In the genomic region with DNA sequence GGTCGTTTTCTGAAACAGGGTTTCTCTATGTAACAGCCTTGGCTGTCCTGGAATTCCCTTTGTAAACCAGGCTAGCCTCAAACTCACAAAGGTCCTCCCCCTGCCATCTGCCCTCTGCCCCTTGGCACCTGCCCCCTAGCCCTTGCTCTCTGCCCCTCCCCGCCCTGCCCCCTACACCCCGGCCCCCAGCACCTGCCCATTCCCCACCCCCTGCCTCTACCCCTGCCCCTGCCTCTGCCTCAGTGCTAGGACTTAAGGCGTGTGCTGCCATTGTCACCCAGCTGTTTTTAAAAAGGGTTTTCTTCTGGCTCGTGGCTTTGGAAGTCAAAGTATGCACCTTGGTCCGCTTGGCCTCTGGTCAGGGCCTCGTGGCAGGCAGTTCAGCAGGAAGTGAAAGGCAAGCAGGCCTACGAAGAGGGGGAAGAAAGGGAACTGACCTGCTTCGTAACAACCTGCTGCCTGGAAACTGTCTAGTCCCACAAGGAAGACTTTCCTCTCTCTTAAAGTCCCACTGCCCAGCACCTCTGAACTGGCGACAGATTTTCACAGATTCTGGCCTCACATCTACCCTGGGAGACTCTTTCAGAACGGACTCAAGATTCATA, we compare ENCODE assay signal across 8 mouse cellular contexts.
DNase-seq lines count a peak whose midpoint lies in the region; ATAC-seq and TF ChIP-seq lines count a peak whose summit lies in the region.

No protein-coding gene starts in this region.

- H3K36me3 ChIP-seq in forebrain, embryonic 13.5 days (ENCODE audit: poor library complexity, severe bottlenecking): no peaks in the 10 kb centered on the region
- H3K36me3 ChIP-seq in limb, embryonic 10.5 days: no peaks in the 10 kb centered on the region
- no peaks in the 10 kb centered on the region for H3K36me3 ChIP-seq in neural tube, embryonic 13.5 days

- no peaks in the 10 kb centered on the region for H3K4me1 ChIP-seq in lung, adult 2 months (ENCODE audit: control insufficient read depth, insufficient read depth, low read length)
- peaks cover 21% of the 10 kb centered on the region for H3K4me1 ChIP-seq in forebrain, embryonic 13.5 days
- H3K4me1 ChIP-seq in limb, embryonic 10.5 days: peaks cover 35% of the 10 kb centered on the region
- peaks cover 37% of the 10 kb centered on the region for H3K4me1 ChIP-seq in neural tube, embryonic 13.5 days (replicated peaks)

- intact Hi-C loops in left cerebral cortex, postnatal 4 days (cut with DNase I): no loop called here

- H3K4me3 ChIP-seq in lung, adult 2 months (replicated peaks; ENCODE audit: extremely low read depth, low read depth, low read length): no peak overlapping the region
- no peak overlapping the region for H3K4me3 ChIP-seq in forebrain, embryonic 13.5 days
- H3K4me3 ChIP-seq in limb, embryonic 10.5 days: peak overlapping the region; percentile 33
- peak overlapping the region; percentile 6; the same call in 1 of the 2 replicates for H3K4me3 ChIP-seq in neural tube, embryonic 13.5 days

- peaks cover 5% of the 10 kb centered on the region; the same call in 1 of the 2 replicates for H3K27me3 ChIP-seq in forebrain, embryonic 13.5 days
- H3K27me3 ChIP-seq in limb, embryonic 10.5 days (ENCODE audit: low read depth, poor library complexity, severe bottlenecking): peaks cover 28% of the 10 kb centered on the region
- no peaks in the 10 kb centered on the region for H3K27me3 ChIP-seq in neural tube, embryonic 13.5 days

- peak; percentile 27 for ATAC-seq in forebrain, embryonic 13.5 days
- peak; percentile 52; the same call in 1 of the 2 replicates for ATAC-seq in neural tube, embryonic 13.5 days (ENCODE audit: low read depth)

- TF ChIP-seq CTCF in lung, adult 2 months (IDR thresholded peaks at IDR 0.05; ENCODE audit: insufficient read depth, low read length): no peak

- no peaks in the 10 kb centered on the region for H3K9me3 ChIP-seq in forebrain, embryonic 13.5 days (replicated peaks)
- H3K9me3 ChIP-seq in limb, embryonic 10.5 days (replicated peaks): no peaks in the 10 kb centered on the region
- no peaks in the 10 kb centered on the region for H3K9me3 ChIP-seq in neural tube, embryonic 13.5 days

- 25% methylated on average over 11 of the region's 11 CpGs for WGBS in lung, adult 2 months
- 4% methylated on average over 11 of the region's 11 CpGs for WGBS in forebrain, embryonic 13.5 days
- WGBS in limb, embryonic 10.5 days: 11% methylated on average over 11 of the region's 11 CpGs
- 4% methylated on average over 11 of the region's 11 CpGs for WGBS in neural tube, embryonic 13.5 days

- no peak overlapping the region for H3K9ac ChIP-seq in forebrain, embryonic 13.5 days
- H3K9ac ChIP-seq in neural tube, embryonic 13.5 days: peak overlapping the region; percentile 60

- peak overlapping the region; percentile 48 for H3K27ac ChIP-seq in forebrain, embryonic 13.5 days
- H3K27ac ChIP-seq in limb, embryonic 10.5 days: peak overlapping the region; percentile 82
- peak overlapping the region; percentile 84 for H3K27ac ChIP-seq in neural tube, embryonic 13.5 days (replicated peaks)

- DNase-seq in lung, adult 2 months: peak; percentile 23
- DNase-seq in lung, postnatal 25 days (ENCODE audit: low spot score): no peak
- peak; percentile 42 for DNase-seq in limb, embryonic 10.5 days (ENCODE audit: low spot score)
- DNase-seq in thymus, postnatal 10 days (ENCODE audit: low spot score in 2 of 2): no peak
- no peak for DNase-seq in gastrocnemius, postnatal 25 days
- DNase-seq in left cerebral cortex, postnatal 4 days: no peak

- no peak for TF ChIP-seq POLR2A in lung, adult 2 months (IDR thresholded peaks at IDR 0.05; ENCODE audit: borderline replicate concordance, extremely low read depth, low read depth, low read length)

- H3K4me2 ChIP-seq in forebrain, embryonic 13.5 days: peak overlapping the region; percentile 37
- H3K4me2 ChIP-seq in neural tube, embryonic 13.5 days: peak overlapping the region; percentile 42

Comparison
In these comparisons a context has a peak if more than half of its experiments do, and no peak if none do; other contexts are left out.
1. DNase-seq: peak in lung, adult 2 months (single experiment) and limb, embryonic 10.5 days (single experiment); none in lung, postnatal 25 days (single experiment), thymus, postnatal 10 days (0 of 2), gastrocnemius, postnatal 25 days (single experiment) and left cerebral cortex, postnatal 4 days (single experiment).
2. H3K4me3 ChIP-seq: peak in limb, embryonic 10.5 days (single experiment) and neural tube, embryonic 13.5 days (single experiment); none in lung, adult 2 months (single experiment) and forebrain, embryonic 13.5 days (single experiment).
3. Peak in every context shown above with its lines, with median percentiles within 50 percentile points of each other: H3K27ac ChIP-seq.